Mouse (Mus musculus) layer of hippocampus, postnatal 14 days (tissue): ENCODE measurements around the gene Nog. TPM values are rescaled to one million over a fixed set of nuclear protein-coding genes. Genes with fewer than 3 reads are reported as not detected.

Experiments
- DNase-seq, 2 experiments: peaks; one replicate each; pipeline ENCODE4 v3.0.0; 2021 to 2022; ENCODE audit warnings: low spot score in 2 of 2, mixed read lengths in 1 of 2
- long read RNA-seq, 2 experiments: library from polyadenylated mRNA; stranded (forward); transcript quantifications; one replicate each; pipeline ENCODE4 v2.0.0; 2021
- total RNA-seq, 2 experiments: library from RNA; stranded (reverse); gene quantifications; 2 replicates each; pipeline ENCODE4 v1.2.3; 2021

The Nog gene
- total RNA-seq = 1 to 10 TPM; 6.7 to 8.3 TPM
- long read RNA-seq, experiment 1, partial matches to known transcripts = 0 of 2 reads
- long read RNA-seq, experiment 1, other reads (novel, unspliced or antisense) = 0 of 2 reads
- long read RNA-seq, experiment 2, transcript Nog-201 (1 exons, 1,695 nt) = major isoform, 8 of 8 reads
- long read RNA-seq, experiment 2, partial matches to known transcripts = 0 of 8 reads
- long read RNA-seq, experiment 2, other reads (novel, unspliced or antisense) = 0 of 8 reads

DNA sequence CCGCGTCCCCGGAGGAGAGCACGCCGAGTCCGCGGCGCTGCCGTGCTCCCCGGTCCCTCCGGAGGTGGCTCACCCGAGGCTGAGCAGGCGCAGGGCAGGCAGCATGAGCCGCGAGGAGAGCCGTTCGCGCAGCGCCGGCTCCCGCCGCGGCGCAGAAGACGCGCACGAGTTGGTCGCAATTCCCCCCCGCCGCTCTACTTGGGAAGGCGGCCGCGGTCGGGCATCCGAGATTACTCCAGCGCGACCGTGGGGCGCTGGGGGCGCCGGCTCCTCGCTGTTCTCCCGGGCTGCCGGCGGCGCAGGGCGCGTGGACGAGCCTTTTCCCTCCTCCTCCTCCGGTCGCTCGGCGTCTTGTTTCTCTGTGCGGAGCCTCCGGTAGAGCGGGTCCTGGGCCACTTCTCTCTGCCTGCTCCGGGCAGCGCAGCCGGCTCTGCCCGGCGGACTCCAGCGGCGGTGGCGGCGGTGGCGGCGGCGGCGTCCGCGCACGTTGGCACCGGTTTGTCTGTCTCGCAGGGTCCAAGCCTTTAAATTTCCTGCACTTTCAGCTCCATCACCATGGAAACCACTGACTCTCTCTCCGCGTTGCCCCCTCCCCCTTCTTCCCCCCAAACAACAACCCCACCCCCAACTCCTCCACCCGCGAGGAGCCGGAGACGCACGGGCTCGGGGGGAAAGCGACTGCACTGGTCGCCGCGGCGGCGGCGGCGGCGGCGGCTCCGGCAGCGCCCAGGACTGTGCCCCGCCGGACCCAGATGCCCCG lies at the start of gene Nog:
Gene Nog (minus strand): TSS at position 277 of the 760 bp plus-strand sequence.
- peak; percentile 67 for DNase-seq

- DNase-seq = no peak
These were observed 38.1 kb upstream of the Nog start for GRCm38 (mm10) chr11:89340238-89340637.

DNA sequence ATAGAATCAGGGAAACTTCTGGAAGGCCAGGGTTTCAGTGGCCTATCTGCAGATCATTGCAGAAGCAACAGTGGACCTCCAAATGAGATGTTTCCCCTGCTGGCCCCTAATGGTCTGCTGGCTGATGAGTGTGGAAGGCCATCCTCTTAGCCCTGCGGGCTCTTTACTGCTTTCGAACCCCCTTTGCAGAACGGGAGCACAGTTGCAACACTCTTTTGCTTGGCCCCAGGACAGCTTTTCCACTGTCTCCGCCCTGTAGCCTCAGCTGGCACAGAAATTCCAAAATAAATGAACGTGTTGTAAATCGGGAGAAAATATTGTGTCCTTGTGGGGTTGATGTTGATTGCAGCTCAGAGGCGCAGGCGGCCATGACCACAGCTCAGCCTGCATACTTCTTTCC lies 37.7 kb upstream of the Nog start:
- DNase-seq = no peak

- DNase-seq = no peak
These were observed 35.8 kb upstream of the Nog start for GRCm38 (mm10) chr11:89337910-89338309.

GRCm38 (mm10) chr11:89327089-89327881 lies 25.2 kb upstream of the Nog start:
- no peak for DNase-seq

DNA sequence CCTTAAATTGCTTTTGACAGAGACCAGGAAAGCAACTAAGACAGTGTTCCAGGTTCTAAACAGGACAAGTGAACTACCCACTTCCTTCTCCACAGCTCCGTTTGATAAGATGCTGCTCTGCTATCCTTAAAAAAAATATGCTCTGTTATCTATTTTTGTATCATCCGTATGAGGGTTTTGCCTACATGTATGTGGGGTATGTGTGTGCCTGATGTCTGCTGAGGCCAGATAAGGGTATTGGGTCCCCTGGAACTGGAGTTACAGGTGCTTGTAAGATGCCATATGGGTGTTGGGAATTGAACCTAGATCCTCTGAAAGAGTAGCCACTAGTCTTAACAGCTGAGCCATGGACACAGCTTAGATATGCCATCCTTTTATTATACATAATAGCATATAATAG lies 19.6 kb upstream of the Nog start:
- no peak for DNase-seq

GRCm38 (mm10) chr11:89319675-89320074 lies 17.5 kb upstream of the Nog start:
- DNase-seq = no peak

- DNase-seq = no peak
These were observed 16.2 kb upstream of the Nog start for GRCm38 (mm10) chr11:89318324-89318723.

- no peak for DNase-seq
These were observed 15.6 kb upstream of the Nog start for GRCm38 (mm10) chr11:89317757-89318156.

DNA sequence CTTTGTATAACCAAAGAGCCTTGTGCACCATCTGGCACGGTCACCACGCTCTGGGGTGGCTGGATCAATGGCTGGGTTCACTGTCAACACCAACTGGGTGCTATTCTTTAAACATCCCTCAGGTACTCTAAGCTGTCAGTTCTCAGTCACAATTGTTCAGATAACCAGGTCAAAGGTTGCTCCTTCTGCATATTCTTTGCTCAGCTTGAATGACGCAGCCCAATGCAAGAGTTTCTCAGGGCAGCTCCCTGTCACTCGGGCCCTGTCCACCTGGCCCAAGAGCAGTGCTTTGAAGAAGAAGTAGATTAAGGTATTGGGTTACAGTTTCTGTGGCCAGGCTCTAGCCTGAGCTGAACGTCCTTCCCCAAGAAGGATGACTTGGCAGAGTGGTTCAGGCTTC lies 12.2 kb upstream of the Nog start:
- no peak for DNase-seq

GRCm38 (mm10) chr11:89312378-89312777 lies 10.2 kb upstream of the Nog start:
- DNase-seq = no peak

DNA sequence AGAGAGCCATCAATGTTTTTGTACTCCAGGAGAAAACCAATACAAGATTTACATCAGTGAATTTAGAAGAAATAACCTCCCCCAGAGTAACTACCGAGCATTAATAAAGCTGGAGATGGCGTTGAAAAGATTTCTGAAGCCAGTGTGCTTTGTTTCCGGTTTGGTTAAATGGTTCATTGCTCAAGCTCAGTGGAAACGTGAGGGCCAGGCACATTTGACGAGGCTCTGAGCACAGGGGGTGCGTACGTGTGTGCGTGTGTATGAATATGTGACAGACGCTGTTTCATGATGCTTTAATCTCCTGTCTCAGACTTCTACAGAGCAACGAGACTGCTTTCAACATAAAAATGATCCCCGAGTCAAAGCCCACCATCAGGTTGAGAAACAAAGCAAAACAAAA lies 8.1 kb upstream of the Nog start:
- DNase-seq = no peak

DNA sequence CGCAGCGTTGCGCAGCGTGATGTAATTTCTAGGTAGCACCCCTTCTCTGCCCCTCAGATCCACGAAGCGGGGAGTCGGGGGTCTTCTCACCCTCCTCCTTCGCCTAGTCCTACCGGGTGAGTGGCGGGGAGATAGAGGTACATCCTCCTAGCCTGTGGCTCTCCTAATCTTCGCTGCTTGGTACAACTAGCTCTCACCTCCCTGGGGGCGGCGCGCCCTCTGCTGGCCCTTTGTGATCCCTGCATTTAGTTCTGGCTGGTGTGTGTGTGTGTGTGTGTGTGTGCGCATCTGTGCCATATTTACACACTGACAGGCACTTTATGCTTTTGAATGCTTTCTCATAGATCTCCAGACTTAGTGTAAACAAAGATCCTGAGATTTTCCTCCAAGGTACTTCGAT lies 1.3 kb upstream of the Nog start:
- DNase-seq = peak; percentile 86 to 90

- DNase-seq = peak; percentile 80 to 82
These were observed 666 bp upstream of the Nog start for GRCm38 (mm10) chr11:89302816-89303180.

GRCm38 (mm10) chr11:89301331-89302055 lies 639 bp downstream of the Nog start:
- DNase-seq = peak in 1 of 2 experiments; percentile 4

- no peak for DNase-seq
These were observed 2.1 kb downstream of the Nog start for GRCm38 (mm10) chr11:89299784-89300775.

GRCm38 (mm10) chr11:89299116-89299783 lies 2.9 kb downstream of the Nog start:
- DNase-seq = peak in 1 of 2 experiments; percentile 6

- peak; percentile 12 to 30 for DNase-seq
These were observed 3.7 kb downstream of the Nog start for GRCm38 (mm10) chr11:89298285-89299010.

DNA sequence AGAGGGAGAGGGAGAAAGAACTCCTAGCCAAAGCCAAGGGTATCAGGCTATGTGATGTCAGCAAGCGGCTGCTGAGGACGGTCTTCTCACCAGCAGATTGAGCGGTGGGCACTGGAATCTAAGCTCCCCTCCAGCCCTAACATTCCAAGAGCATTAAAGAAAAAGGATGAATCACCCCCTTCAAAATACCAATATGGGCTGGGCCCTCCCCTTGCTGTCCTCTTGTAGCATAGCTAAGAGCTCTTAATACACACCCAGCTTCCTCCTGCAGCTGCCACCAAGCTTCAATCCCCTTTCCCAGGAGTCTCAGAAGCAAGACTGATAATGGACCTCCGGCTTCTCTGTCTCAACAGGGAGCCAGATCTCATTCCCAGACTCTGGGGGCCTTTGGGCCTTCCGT lies 4.6 kb downstream of the Nog start:
- DNase-seq = no peak
